Mouse (Mus musculus) myocyte (in vitro differentiated cells): Measurements from ENCODE around the gene Fastkd3.

Experiments
- CEBPB ChIP-seq: IDR thresholded peaks from 2 replicates; pipeline ENCODE4 v1.6.1; 2011; ENCODE audit warnings: mild to moderate bottlenecking, moderate library complexity; ENCODE audit not compliant: poor library complexity, insufficient read depth, severe bottlenecking
- E2F4 ChIP-seq: IDR thresholded peaks from one replicate; pipeline ENCODE4 v1.6.1; 2011; ENCODE audit warnings: mild to moderate bottlenecking, control low read depth, moderate library complexity; ENCODE audit not compliant: insufficient read depth
- MAX ChIP-seq: IDR thresholded peaks from one replicate; pipeline ENCODE4 v1.6.1; 2011; ENCODE audit warnings: low read depth, mild to moderate bottlenecking, control low read depth
- MYOD1 ChIP-seq, 3 experiments: IDR thresholded peaks; one replicate each; pipeline ENCODE4 v1.6.1; 2011; ENCODE audit warnings: control low read depth in 2 of 3, low read depth in 2 of 3, mild to moderate bottlenecking in 2 of 3, moderate library complexity in 1 of 3; ENCODE audit not compliant: insufficient read length in 2 of 3, control insufficient read depth in 1 of 3
- POLR2A ChIP-seq: IDR thresholded peaks from one replicate; pipeline ENCODE4 v1.6.1; 2011; ENCODE audit warnings: low read depth, mild to moderate bottlenecking, control low read depth, moderate library complexity; ENCODE audit not compliant: insufficient read length
- POLR2AphosphoS2 ChIP-seq: IDR thresholded peaks from one replicate; pipeline ENCODE4 v1.6.1; 2011; ENCODE audit warnings: low read depth, control low read depth; ENCODE audit not compliant: insufficient read length
- REST ChIP-seq: IDR thresholded peaks from one replicate; pipeline ENCODE4 v1.6.1; 2011; ENCODE audit warnings: mild to moderate bottlenecking, control low read depth, moderate library complexity; ENCODE audit not compliant: insufficient read depth, insufficient read length
- SRF ChIP-seq: IDR thresholded peaks from one replicate; pipeline ENCODE4 v1.6.1; 2011; ENCODE audit warnings: low read depth; ENCODE audit not compliant: control insufficient read depth, insufficient read length
- TCF12 ChIP-seq: IDR thresholded peaks from one replicate; pipeline ENCODE4 v1.6.1; 2011; ENCODE audit warnings: mild to moderate bottlenecking, control low read depth; ENCODE audit not compliant: poor library complexity, insufficient read depth, severe bottlenecking
- TCF3 ChIP-seq: IDR thresholded peaks from one replicate; pipeline ENCODE4 v1.6.1; 2011; ENCODE audit warnings: low read depth, control low read depth; ENCODE audit not compliant: insufficient read length
- USF1 ChIP-seq: IDR thresholded peaks from one replicate; pipeline ENCODE4 v1.6.1; 2011; ENCODE audit warnings: low read depth, mild to moderate bottlenecking, control low read depth, moderate library complexity

GRCm38 (mm10) chr13:68601184-68601583 lies 19.1 kb downstream of the Fastkd3 start:
- TF ChIP-seq POLR2A (no peak), POLR2AphosphoS2 (no peak), MYOD1 (IDR thresholded peaks at IDR 0.05; ENCODE audit: control insufficient read depth in 1 of 3, insufficient read length in 2 of 3, low read depth in 2 of 3) (no peak), MAX (no peak), REST (no peak), TCF3 (no peak), USF1 (no peak), TCF12 (no peak), CEBPB (no peak), SRF (no peak), E2F4 (no peak)
